Mouse (Mus musculus) heart, adult 11 months (tissue): ENCODE results near the gene Lgals1.

Source experiments
- DNase-seq: peaks from one replicate; pipeline ENCODE4 v3.0.0; 2022

Gene Lgals1

DNA sequence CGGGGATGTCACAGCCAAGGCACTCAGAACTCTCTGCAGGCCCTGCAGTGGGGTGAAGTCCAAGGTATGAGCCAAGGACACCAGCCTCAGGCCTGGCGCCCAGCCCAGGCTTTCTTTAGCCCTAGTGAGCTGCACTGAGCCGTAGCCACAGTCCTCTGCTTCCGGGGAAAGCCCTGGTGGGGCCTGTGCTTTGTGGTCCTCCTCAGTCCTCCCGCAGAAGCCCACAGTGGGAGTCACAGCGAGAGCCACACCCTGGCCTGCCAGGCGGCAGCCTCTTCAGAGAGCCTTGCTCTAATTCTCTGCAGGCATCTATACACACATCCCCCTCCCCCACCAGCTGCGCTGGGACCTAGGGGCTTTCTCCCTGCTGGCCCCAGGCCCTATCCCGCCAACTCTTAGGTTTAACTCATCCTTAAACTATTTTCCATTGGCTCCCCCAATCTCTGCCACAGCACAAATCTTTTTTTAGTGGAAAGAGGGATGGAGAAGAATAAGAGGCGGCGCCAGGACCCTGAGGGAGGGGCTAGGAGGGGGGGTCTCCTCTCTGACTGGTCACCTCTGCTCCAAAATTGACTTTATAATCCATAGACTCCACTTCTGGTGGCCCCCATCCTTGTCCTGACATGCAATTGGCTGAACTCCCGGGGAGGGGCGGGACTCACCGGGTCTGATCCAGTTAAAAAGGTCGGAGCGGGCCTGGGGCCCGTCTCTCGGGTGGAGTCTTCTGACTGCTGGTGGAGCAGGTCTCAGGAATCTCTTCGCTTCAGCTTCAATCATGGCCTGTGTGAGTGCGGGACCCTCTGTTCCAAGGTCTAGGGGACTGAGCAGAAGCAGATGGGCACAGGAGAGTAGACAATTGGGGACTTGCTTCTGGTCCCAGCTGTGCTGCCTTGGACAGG lies at the start of gene Lgals1:
TSS of gene Lgals1 (plus strand) at position 705 of the 899 bp plus-strand sequence.
- peak; percentile 99 for DNase-seq

DNA sequence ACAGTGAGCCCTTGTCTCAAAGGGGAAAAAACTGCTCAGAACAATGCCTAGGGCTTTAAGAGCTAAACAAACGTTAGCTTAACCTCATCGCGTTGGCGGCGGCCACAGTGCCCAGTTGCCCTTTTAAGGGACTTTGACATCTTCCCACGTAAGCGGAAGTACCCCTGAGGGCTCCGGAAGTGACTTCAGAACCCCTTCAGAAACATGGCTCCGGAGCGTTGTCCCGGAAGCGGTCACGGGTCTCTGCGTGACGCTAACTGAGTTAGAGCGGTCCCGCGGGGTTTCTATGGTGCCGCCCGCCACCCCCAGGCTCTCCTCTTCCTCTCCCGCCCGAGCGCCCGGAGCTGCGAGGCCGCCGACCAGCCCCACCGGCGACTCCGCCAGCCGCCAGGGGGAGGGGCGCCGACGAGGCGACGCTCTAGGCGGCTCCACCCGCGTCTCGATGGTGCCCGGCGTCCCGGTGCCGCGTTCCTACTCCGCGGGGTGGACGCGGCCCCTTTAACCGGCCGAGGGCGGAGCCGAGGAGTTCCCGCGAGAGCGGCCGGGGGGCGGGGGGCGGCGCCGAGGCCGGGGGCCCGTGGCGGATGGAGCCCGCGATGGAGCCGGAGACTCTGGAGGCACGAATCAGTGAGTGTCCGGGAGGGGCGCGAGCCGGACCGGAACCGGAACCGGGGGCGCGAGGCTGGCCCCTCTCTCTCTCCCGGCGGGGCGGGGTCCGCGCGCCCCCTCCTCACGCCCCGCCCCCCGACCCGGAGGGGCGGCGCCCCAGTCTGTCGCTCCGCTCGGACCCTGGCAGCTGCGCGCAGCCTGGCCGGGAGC lies 49.3 kb upstream of the Lgals1 start, which contains the start of gene Gga1:
TSS of gene Gga1 (plus strand) at position 200 of the 819 bp plus-strand sequence.
- peak; percentile 99 for DNase-seq

DNA sequence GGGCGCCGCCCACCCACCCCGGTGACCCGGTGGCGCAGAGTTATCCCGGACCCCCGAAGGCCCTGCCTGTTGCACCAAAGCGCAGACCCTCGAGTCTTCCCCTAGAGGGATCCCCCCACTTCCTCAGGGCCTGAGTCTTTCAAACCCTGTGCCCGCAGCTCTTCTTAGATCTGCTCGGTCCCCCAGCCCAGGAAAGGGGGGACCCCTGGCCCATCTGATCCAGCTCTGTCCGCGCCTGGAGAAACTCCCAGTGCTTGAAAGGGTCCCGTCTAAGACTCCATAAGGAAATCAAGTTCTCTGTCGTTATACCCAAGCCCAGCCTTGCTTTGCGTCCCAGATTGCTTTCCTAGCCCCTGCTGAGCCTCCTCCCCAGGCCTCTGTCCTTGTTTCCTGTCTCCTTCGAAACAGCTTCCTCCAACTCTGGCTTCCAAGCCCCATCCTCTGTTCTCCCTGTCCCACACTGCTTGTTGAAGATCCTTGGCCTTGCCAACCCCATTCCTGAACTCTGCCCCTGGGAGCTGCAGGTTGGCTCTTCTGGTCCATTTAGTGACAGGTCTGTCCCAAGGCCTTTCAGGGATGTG lies 48.6 kb upstream of the Lgals1 start:
- DNase-seq = peak; percentile 95

DNA sequence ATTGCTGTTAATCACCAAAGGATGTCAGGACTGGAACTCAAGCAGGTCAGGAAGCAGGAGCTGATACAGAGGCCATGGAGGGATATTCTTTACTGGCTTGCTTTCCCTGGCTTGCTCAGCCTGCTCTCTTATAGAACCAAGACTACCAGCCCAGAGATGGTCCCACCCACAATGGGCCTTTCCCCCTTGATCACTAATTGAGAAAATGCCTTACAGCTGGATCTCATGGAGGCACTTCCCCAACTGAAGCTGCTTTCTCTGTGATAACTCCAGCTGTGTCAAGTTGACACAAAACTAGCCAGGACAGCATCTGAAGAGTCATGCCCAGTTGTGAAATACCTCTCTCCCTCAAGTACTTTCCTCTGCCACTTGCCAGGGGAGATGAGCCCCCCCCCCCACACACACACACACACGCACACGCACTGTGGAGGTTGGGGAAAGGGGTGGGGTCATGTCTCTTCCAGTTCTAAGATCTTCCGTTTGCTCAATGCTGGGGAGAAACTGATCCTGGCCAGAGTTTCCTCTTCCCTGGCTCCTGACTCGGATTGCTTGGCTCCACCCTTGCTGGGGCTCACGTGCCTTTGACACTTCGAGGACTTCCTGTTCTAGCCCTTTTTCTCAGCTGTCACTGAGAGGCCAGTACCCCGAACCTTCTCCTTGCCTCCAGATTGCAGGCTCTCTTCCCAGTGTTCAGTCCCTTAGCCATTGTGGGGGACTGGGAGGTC lies 47.6 kb upstream of the Lgals1 start:
- DNase-seq = peak; percentile 97

DNA sequence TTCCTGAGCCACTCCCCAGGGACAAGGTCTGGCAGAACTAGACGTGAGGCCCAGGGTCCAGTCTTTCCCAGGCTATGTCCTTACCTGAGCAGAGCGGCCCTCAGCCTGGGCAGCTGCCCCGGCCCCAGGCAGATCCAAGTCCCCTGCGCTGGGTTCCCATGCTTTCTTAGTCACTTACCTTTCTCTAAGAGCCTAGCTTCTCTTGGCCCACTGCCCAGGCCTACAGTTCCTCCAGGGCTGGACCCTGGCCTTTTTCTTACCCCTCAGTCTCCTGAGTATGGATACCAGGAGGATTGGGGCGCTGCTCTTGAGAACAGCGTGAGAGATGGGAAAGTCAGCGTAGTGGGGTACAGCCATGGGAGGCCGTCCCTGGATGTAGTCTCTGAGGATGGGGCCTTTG lies 46.1 kb upstream of the Lgals1 start:
- no peak for DNase-seq

DNA sequence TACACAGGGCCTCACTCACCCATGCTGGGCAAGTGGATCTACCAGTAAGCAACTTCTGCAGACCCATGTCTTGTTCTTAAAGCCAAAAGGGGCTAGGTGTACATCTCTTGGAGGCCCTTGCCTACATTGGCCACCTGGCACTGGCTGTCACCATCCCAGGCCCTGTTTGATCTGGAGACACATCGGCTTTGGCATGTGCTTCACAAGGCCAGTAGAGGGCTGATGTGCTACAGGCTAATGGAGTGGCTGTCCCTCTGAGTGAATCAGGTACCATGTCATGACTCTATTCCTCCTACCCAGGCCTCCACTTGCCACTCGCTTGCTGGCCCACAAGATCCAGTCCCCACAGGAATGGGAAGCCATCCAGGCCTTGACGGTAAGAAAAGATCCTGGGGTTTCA lies 44.7 kb upstream of the Lgals1 start:
- DNase-seq = no peak

DNA sequence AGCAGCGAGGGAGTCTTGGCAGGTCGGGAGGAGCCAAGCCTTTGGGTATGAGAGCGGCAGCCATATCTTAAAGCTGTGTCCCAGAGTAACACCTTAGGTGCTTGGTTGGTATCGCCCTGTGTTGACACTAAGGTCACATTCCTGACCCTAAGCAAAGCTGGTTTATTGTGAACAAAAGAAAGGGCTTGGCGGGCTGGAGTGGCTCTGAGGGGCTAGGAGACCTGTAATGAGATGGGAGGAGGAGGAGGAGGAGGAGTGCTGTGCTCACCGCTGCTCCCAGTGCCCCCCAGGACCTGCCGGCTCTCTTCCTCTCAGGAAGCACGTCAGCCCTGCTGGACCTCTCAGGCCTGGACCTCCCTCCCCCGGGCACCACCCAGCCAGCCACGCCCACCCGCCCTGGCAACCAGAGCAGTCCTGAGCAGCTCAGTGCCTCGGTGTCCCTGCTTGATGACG lies 37.1 kb upstream of the Lgals1 start:
- no peak for DNase-seq

DNA sequence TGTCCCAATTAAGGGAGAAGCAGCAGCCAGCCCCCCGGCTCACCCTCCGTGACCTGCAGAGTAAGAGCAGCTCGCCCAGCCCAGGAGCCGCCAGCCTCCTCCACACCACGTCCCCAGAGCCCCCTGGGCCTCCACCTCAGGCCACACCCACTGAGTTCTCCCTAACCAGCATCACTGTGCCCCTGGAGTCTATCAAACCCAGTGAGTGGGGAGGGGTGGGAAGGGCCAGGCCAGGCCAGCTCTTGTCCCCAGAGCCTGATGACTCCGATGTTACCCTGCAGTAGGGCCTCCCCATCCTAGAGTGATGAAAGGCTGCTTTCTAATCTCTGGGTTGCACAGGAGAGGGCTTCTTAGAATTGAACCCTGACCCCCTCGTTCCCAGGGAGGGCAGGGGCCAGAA lies 34.1 kb upstream of the Lgals1 start:
- DNase-seq = no peak

DNA sequence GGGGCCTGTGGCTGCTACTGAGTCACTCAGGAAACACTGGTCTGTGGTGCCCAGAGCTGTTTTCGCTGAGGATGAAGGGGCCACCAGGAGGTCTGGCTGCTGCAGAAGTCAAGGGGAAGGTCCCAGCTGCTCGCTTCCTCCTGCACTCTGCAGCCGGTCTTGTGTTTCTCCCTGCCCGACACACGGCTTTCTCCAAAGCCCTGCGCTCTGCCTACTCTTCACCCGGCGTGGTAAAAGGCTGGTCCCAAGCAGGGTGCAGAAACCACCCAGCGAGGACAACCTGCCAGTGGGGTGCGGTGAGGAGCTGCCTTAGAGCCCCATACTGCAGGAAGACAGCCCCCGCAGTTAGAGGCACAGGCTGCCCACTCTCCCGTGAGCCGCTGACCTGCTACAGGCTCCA lies 31.8 kb upstream of the Lgals1 start:
- DNase-seq = no peak

DNA sequence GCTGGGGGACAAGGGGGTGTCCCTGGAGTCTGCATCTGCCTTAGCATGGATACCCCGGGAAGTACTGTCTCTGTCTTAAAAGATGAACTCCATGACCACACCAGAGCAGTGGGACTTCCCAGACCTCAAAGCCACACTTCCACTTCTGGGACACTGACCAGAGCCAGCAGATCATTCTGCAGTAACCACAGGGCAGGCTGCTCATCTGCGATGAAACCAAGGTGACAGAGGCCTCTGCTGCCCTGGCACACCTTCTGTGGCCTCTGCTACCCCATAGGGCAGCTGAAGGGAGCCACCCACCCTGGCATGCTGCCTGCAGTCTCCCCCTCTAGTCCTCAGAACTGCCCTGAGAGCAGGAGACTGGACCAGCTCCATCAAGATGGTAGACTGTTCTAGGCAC lies 30.8 kb upstream of the Lgals1 start:
- peak; percentile 94 for DNase-seq

DNA sequence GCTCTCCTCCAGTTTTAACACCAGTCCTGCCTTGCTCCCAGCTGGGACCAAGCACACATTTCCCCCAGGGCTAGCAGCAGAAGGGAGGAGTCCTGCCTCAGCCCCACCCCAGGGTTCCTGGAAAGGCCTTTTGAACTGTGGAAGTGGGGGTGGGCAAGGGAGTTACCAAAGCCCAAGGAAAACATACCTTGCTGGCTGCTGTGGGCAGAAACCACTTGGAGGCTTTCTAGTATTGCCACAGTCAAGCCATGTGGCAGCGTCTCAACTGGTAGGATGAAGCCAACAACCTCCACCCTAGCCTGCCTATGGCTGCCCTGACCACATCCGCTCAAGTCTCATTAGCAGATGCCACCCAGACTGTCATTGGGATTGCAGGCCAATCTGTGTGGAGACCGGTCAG lies 30.4 kb upstream of the Lgals1 start:
- peak; percentile 93 for DNase-seq

DNA sequence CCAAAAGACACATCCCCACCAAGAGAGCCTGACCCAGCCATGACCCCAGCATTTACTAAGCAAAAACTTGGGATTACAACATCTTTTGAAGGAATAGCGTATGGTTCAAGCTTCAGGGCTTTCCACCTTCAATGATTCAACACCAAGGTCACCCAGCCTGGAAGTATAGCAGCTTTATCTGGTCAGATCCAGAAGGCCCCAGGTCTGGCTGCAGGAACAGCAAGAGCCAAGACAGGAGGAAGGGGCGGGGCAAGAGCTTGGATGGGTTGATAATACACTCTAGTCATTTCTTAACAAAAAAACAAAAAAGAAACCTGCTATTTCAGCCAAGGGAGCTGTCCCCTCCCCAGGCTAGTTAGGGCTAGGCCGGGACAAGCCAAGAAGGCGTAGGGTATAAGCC lies 29.0 kb upstream of the Lgals1 start:
- DNase-seq = no peak

DNA sequence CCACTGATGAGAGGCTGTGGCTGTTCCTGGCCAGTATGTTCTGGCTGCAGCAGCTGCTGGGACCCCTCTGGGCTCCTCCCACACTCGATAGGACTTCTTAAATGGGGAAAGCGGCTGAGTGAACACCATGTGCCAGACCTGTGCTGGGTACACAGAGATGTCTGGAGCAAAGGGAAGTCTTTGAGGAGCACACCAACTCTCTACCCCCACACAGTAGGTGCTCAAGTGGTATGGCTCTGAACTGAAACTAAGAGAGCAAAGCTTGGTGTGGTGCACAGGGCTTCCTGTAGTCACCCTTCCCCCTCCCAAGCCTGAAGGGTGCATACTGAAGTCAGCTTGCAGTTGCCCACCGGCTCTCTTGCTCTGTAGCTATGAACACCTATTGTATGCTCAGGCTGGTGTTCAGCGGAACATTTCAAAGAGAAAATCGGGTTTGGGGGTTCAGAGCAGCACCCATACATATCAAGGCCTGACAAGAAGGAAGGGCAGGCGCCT lies 28.0 kb upstream of the Lgals1 start:
- DNase-seq = no peak

DNA sequence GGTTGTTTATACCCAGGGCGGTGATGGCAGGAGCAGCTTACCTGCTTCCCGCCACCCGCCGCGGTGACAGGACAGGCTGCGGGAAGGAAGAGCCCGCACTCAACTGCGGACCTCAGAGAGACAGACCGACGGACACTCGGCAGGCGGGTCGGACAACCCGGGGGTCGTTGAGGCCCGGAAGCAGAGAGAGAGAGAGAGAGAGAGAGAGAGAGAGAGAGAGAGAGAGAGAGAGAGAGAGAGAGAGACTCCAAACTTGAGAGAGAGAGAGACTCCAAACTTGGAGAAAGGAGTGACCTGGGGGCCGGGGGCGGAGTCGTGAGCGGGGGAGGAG lies 27.2 kb upstream of the Lgals1 start, which contains the start of gene Gm49510:
TSS of gene Gm49510 (plus strand) at position 259 of the 331 bp plus-strand sequence.
- DNase-seq = no peak

DNA sequence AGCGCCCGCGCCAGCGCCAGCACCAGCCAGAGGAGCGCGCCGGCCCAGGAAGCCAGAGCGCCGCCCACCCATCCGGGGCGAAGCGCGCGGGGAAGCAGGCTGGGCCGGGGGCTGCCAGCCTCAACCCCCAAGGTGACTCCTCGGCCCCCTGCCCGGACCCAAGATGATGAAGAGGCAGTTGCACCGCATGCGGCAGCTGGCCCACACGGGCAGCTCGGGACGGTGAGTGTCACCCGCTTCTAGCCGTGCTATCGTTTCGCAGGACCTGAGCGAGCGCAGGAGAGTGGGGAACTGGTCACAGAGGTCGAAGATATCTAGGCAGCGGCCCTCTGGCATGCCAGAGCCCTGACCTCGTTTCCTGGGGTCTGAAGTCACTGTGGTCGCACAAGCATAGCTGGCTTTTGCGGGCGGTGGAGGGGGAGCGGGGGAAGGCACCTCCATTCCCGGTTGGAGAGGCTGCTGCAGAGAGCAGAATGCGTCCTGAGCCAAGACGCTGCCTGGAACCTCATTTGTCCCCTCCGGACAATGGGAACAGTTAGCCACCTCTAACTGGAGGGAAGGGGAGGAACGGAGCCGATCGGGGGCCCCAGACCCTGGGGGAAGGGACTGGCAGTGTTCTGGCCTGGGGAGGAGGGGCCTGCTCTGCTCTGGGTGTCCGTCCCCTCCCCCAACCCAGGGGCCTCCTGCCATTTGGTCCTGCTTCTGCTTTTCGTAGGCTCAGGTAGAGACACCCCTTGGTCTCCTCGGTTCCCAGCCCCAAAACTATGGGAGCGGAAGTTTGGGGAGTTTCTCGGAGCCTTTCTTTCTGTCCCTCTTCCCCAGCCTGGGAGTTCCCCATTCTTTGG lies 26.6 kb upstream of the Lgals1 start, which contains the start of gene Sh3bp1:
TSS of gene Sh3bp1 (plus strand) at position 29 of the 845 bp plus-strand sequence.
- peak; percentile 98 for DNase-seq

DNA sequence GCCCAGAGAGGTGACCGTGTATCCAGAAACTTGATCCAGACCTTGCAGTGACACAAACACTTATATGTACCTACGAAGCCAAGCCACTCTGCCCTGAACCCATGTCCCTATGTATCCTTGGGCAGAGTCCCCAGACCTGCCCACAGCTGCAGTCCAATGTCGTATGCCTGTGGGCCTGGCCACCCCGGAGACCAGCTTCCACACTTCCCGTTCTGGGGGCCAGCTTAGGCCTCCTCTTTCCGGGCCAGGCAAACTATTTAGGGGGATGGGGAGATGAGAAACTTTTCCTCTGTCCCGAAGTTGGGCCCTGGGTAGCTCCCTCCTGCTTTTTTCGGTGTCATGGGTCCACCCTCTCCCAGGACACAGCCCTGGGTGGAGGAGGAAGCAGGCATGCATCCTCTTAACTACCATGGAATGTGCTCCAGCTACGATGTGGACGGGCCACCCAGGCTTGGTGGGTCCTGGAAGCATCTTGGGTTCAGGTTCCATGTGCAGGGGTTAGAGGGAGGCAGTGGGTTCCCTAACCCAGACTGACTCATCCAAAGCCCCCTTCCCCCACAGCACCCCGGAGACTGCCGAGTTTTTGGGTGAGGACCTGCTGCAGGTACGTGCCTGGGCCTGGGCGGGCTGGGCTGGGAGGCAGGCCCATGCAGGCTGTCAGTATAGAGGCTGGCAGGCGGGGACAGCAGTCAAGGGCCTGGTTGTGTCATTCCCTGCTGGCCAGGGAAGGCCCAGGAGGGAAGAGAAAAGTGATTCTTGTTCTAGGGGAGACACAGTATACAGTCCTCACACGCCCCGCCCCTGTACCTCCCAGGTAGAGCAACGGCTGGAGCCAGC lies 25.7 kb upstream of the Lgals1 start:
- peak; percentile 96 for DNase-seq

DNA sequence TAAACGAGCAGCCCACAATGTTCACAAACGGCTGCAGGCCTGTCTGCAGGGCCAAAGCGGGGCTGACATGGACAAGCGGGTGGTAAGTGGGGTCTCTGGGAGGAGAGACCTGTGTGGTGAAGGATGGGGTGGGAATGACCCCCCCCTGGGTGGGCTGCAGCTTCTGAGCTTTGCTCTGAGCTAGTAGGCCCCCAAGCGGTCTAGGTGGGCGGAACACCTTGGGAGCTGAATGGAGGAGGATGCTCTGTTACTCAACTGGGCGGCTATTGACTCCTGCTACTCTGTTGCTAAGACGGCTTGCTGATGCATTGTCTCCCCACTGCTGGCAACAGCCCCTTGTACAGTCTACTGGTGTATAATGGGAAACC lies 25.1 kb upstream of the Lgals1 start:
- DNase-seq = no peak

DNA sequence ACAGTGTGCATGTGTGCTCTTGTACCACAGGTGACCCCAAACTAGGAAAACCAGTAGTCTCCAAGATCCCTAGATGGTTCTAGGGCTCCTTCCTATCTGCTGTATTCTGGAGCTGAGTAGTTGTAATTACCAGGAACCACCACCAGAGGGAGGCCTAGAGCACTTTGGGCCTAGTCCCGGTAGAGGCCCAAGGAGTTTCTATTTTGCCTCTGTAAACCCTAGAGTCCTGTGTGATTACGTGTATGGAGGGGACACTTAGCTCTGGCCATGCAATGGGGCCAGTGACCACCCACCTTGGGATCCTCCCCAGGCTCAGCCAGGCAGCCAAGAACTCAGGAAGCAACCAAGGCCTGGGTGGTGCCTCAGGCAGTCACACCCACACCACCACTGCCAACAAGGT lies 23.3 kb upstream of the Lgals1 start:
- peak; percentile 96 for DNase-seq

DNA sequence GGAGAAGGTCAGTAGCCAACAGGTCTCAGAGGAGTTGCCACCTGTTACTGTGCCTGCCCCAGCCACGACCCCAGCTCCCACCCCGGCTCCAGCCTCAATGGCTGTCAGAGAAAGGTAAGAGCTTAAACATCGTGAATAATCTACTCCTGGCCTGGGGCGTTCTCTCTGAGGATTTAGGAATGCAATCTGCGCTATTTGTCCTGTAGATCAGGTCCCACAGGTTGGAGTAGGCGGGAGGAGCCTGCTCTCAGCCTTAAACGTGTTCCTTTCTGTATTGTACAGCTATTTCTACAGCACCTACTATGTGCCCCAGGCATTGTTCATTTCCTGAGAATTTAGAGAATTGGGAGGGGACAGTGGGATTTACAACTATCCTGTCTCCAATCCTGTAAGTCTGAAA lies 18.1 kb upstream of the Lgals1 start:
- DNase-seq = no peak

DNA sequence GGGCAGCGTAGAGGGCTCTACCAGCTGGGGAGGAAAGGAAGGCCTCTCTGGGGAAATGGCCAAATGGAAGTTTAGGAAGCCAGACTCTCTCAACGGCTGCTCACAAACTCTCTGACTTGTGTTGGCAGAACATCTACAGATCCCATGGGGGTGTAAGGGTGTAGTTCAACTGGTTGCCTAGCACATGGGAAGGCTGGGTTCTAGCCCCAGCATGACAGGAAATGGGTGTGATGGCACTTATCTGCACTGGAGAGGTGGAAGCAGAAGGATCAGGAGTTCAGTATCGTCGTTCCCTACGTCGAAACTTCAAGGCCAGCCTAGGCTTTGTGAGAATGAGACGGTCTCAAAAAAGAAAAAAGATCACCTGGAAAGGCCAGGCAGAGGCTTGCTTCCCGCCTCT lies 17.5 kb upstream of the Lgals1 start:
- DNase-seq = no peak

DNA sequence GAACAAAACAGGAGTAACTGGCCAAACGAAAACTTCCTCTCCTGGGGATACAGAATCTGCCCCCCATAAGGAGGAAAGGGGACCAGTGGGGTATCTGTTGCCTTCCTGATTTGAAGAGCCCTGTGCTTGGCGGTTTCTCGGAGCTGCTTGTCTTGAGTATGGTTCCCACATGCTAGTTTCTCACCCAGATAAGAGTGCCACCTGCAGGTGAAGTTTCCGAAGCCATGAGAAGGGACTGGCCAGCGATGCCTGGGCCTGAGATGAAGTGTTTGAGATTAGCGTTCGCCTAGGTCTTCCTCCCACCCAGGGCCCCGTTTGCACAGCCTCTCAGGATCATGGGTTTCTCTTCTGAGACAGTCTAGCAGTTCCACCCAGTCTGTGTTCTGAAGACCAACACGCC lies 14.5 kb upstream of the Lgals1 start:
- no peak for DNase-seq
